Mouse (Mus musculus) retina, postnatal 1 day (tissue): Measurements from ENCODE around the gene Hlcs.
A peak's percentile ranks its signal among the peaks of the same experiment; 100 is the strongest.
"Not testable (repeated sequence)": the region's sequence is repeated elsewhere in the genome, so short reads cannot be mapped to it uniquely, and the experiment has no call there.

Experiments used
- DNase-seq: peaks from one replicate; pipeline ENCODE4 v3.0.0-alpha.2; 2012

Gene Hlcs

DNA sequence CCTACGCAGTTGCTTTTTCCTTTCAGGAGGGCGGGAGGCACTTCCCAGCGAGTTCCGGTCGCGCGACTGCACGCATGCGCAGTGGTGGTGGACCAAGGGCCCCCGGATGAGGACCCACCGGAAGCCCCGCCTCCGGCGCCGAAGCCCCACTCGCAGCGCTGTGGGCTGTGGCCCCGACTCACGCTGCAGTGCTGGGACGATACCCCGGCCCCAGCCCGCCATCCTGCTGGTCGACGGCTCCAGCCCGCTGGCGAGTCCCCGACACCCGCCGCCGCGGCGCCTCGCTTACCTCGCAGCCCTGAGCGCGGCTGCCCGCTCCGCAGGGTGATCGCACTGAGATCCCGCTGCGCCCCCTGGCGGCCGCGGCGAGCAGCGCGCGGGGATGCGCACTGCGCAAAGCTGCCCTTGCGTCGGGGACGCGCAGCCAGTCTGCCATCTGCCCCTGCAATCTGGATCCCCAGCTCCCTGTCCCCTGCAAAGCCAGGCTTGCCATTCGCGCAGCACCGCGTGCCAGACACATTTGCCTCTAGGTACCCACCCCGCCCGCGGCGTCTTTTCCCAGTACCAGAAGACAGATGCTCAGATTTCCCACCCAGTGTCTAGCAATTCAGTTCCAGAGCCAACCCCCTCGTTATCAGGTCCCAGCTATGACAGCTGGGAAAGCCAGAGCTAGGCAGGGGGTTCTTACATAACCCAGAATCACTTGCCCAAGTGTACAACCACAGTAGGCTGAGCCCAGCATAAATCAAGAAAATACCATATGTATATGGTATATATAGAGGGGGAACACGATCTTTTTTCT lies at the start of gene Hlcs:
Hlcs (minus strand) TSS at position 343 of the 802 bp plus-strand sequence.
- peak; percentile 97 for DNase-seq

DNA sequence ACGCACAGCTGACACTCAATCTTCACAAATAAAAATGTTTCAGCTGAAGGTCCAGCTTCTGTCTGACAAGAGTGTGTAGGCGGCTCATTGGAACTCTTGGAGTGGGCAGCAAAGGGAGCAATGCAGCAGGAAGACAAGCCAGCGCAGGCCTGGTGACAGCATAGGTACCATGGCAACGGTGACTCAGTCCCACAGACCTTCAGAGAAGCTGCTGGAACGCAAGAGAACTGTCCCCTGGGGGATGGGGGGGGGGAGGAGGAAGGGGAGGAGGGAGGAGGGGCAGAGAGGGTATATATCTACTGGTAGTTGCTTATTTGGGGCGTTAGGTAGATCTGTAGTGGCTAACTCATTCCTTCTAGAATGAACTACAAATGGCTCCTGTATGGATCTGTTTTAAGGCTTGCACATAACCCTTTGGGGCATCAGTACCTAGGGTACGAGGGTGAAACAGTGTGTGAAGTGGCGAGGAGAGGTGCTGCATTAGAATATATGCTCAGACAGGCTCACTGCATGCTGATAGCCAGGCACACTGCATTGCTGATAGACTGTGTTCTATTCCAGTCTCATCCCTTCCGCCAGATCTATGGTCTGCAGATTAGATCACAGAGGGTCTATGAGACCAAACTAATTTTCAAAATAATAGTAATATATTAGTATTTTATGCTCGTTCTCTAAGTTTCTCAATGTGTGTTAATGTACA lies 49.0 kb upstream of the Hlcs start:
- peak; percentile 72 for DNase-seq

DNA sequence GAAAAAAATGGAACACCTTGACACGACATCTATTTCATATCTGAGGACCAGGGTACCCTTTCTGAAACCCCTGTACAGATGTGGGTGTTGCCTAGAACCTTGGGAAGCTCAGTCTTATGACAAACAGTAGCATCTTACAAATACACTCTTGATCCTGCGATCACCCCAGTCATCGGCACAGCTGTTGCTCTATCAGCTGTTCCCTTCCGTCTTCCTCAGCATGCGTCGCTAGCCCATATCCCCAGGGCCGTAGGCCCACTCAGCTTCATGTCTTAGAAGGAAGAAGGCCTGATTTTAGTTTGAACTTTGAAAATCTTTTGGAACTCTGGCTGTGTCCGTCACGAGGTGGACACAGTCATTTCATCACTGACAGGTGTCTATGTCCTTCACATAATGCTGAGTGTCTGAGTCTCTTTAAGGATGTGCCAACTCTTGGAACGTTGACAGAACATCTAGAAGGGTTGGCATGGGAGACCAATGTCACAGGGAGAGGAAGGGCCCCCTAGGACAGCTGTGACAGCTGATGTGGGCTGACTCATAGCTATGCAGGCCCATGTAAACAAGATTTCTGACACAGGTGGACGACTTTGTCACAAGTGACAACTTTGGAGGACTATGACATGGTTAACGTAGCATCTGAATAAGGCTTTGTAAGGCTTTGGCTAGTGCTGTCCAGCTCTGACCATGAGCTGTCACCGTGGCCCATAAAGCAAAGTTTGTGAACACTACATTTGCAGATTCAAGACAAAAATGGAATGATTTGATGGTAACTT lies 47.4 kb upstream of the Hlcs start:
- no peak for DNase-seq

DNA sequence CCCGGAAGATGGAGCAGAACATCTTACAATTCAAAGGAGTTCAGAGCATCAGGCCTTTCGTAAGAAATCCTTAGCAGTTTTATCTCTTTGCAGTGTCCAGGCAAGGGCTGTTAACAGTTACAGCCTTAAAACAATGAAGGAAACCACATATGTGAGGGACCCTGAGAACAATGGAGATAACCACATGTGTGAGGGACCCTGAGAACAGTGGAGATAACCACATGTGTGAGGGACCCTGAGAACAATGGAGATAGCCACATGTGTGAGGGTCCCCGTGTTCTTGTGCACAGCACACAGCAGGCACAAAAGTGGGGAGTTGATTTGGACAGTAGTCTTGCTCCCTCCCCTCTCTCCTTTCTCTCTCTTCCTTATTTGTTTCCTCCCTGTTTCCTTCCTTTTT lies 44.7 kb upstream of the Hlcs start:
- no peak for DNase-seq

DNA sequence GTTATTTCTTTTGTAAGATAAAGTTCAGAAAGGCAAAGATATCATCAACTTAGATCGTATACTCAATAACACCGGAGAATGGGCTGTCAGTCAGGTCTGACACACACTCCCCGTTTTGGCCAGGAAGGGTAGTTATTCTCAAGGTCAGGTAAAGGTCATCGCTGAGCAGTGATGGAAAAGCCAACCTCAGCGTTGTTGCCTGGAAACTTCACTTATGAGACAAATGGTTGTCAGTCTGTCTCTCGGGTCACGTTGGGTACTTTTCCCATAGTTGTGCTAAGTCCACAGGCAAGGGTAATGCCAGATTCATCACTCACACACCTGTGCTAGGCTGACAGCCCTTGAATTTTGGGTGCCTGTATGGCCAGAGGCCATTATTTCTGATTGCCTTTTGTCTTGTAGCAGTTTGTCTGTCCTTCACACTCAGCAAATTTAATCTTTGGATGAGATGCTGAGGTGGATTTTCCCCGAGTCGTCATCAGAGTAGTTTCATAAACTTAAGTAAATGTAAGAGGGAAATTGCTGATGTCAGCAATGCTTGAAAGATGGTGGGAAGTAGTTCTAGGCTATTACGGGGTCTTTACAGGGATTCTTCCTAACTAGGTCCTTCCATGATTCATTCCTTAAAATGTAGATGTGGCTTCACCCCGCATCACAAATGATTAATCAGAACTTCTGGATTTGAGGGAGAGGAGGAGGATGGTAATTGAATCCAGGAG lies 43.6 kb upstream of the Hlcs start:
- DNase-seq, result no peak

DNA sequence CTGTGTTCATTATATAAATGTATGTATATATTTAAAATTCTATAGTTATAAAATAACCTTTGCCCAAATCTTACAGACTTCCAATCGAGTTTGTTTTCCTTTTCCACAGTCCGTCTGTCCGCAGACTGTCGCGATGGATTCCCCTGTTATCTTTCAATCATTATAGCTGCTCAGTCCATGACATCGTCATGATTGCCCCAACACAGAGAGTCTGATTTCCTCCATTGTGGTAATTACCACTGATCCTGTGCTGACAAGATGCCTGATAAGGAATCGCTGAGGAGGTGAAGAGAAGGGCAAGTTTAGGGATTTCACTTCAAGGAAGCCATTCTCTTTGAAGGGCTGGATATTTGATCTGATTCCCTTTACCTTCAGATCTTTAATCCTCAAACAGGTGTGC lies 42.7 kb upstream of the Hlcs start:
- DNase-seq, result no peak

DNA sequence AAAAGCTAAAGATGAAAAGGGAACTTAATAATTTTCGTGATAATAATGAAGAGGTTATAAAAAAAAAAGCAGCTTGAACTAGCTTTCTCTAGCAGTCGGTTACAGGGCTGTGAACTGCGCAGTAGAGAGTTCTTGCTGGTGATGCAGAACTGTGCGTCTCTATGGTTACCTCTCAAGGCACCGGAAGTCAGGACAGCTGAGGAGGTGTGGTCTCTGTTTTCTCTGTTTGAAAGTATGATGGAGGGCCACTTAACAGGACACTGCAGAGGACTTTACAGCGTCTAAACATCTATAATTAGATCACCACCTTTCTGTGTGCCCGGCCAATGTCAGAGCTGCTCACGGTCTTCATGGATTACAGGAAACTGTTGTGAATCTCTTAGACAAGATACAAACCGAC lies 41.1 kb upstream of the Hlcs start:
- peak; percentile 26 for DNase-seq

DNA sequence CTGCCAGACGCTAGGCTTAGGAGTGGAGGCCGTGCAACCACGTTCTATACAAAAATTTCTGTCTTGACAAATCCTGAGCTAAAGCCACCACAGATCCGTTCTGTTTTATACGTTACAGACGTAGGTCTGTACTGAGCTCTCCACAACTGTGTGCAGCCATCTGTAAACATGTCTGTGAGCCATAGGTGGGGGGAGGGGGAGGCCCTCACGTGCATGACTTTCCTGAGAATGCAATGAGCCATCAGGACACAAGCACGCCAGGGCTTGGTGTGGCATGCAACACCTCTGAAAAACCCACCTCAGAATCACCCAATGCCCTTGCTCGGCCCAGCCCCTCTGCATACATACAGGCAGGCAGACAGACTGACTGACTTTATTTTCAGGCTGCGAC lies 36.9 kb upstream of the Hlcs start:
- no peak for DNase-seq

DNA sequence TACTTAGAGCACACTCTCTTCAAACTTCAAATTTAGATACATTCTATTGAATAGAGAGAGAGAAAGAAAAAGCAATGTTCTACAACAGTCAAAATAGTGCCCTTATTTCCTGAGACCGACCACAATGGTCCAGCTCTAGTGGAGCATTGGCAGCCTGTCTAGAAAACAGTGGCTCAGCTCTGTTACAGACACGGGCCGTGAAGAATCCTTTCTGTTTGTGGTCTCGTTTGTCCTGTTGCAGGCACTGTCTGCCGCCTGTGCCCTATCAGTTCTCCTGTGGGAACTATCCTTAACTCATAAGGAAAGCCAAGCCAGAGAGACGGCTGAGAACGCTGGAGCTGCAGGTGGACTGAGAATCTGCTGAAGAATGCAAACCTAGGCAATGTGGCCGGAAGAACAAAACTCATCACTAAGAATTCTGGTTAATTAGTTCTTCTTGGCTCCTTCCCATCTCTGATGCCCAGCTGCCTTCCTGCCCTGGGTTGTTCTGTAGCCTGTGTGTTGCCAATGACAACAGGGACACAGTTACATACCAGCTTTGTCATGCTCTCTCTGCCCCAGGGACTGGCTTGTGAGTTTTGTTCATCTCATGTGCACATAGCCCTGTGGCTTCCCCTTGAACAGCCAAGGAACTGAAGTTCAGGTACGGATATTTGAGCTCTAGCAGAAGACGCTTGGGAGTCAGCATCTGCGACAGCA lies 36.4 kb upstream of the Hlcs start:
- DNase-seq, result peak; percentile 71

DNA sequence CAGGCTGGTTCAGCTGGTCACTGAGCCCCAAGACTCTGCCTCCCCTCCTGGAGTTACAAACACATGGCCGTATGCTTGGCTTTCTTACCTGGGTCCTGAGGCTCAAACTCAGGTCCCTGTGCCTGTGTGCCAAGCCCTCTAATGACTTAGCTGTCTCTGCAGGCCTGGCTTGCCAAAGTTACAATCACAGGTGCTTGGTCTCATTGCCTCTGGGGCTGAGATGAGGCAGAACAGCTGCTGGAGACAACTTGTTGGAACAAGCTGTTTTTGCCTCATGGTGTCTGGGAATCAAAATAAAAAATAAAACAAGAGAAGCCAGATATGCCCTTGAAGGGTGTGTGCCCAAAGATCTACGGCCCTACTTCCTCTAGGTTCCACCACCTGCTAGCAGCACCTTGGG lies 35.4 kb upstream of the Hlcs start:
- no peak for DNase-seq

DNA sequence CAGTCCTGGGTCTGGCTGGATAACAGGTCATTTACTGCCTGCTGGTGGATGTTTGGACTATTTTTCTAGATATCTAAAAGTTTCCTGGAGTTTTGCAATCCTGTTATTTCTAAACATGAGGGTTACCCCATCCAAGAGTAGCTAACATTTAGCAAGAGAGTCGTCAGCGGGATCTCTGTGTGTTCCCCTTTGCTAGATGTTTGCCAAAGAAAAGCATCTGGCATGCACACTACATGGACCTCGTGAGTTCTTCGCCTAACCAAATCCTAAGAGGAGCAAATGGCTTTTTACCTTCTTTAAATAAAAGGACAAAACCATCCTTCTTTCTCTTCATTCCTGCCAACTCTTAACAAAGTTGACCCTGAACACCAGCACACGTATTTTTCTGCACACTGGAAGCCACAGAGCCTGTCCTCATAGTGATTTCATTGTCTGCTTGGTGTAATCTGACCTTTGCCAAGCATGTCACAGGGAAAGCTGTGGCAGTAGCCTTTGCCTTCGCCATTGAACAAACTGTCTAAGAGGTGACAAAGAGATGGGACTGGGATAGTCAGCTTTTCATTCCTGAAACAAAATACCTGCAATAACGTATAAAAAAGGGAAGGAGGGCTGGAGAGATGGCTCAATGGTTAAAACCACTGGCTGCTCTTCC lies 33.8 kb upstream of the Hlcs start:
- no peak for DNase-seq

DNA sequence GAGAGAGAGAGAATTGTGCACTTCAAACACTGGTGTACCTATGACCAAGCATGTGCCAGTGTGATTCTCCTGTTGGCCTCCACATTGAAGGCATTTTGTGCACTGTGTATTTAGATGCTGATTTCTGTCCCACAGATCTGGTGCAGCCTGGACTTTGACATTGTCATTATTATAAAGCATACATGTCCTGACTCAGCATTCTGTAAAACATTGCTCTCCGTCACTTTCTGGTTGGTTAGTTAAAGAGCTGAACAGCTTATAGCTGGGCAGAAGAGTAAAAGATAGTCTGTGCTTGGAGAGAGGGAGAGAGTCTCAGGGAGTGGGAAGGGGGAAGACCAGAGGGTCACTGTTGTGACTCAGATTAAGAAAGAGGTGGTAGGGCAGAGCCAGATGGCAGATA lies 32.4 kb upstream of the Hlcs start:
- no peak for DNase-seq

DNA sequence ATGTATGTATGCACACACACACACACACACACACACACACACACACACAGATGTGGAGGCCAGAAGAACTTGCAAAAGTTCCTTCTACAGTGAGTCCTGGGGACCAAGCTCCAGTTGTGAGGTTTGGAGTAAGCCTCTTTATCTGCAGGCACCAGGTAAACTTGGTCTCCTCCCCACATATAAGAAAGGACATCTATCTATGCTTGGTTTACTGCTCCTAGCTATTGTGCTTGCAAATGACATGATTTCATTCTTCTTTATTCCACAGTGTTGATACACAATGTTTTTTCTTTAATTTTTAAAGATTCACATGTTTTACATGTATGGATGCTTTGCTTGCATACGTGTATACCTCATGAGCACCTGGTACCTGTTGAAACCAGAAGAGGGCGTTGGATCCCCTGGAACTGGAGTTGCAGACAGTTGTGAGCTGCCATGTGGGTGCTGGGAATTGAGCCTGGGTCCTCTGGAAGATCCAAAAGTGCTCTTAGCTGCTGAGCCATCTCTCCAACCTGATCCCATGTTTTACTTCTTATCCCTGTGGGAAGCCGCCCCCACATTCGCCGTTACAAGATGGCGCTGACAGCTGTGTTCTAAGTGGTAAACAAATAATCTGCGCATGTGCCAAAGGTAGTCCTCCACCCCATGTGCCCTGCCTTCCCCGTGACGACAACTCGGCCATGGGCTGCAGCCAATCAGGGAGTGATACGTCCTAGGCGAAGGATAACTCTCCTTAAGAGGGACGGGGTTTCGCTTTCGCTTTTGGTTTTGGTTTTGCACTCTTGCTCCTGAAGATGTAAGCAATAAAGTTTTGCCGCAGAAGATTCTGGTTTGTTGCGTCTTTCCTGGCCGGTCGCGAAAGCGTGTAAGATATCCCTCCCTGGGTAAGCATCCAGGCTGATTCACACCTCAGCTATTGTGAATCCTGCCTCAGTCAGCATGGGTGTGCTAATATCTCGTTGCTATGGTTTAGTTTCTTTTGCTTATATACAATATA lies 26.1 kb upstream of the Hlcs start:
- not testable (repeated sequence) for DNase-seq

DNA sequence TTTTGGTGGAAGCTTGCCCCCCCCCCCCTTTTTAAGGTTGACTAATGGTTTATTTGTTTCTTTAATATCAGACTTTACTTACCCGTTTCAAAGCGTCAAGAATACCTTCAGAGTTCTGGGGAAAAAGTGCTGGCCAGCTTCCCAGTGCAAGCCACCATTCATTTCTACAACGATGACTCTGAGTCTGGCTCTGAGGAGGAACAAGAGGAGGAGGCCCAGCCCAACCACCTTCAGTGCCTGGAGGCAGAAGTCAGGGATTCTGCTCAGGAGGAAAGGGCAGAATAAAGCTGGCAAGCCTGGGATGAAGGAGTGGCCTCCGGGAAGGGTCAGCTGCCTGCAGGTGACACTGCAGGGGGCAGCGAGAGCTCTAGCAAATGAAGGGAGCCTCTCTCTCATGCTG lies 22.3 kb upstream of the Hlcs start:
- no peak for DNase-seq

DNA sequence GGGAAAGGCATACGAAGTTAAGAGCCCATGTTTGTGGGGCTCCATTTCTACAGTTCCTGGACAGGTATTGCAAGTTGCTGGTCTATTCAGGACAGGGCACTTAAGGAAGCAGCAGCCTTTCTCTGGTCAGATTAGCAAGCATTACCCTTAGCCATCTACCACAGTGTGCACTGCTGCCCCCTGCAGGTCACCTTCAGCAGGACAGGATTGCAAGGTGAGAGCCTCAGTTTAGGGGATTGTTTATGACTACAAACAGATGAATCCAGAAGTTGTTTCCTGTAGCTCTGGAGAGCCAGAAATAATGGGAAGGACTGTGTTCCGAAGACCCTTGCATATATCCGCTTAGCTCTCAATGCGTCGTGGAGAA lies 18.5 kb upstream of the Hlcs start:
- DNase-seq, result peak; percentile 63

DNA sequence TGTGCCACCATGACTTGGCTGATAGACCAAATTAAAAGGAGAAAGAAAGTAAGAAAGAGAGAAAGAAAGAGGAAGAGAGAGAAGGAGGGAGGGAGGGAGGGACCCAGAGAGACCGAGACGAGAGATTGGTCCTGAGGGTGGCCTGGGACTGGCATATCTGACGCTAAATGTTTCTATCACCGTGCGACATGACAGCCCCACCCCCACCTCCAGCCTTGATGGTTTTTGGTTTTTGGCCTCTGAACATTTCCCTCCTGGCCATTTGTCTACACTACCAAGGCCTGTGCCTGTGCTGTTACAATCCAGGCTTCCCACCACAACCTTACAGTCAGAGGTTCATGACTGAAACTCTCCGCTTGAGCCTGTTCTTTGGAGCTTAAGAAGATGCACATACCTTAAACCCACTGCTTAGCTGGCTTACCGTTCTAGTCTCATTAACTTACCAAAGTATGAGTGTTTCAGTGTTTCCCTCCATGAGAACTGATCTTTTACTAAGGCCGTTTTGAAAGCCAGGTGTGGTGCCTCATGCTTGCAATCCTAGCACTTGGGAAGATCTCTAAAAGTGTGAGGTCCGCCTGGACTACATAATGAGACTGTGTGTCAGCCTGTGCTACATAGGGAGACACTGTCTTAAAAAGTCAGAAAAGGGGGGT lies 18.0 kb upstream of the Hlcs start:
- no peak for DNase-seq

DNA sequence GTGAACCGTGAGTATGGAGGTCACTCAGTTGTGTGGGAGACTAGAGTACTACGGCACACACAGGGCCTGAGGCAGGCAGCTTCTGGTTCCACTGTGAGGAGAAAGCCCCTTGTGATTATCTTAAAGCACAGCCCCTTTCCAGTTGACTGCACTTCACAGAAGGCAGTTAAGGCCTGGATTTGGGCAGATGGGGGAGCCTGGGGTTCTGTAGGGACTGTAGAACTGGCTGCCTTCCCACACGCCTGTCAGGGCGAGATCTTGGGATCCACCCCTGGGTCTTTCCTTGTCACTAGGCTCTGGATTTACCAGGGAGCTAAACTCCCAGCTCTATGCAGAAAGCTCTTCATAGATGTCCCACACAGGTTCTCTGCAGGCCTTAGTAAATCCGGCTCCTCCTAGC lies 17.1 kb upstream of the Hlcs start:
- DNase-seq, result peak; percentile 76

DNA sequence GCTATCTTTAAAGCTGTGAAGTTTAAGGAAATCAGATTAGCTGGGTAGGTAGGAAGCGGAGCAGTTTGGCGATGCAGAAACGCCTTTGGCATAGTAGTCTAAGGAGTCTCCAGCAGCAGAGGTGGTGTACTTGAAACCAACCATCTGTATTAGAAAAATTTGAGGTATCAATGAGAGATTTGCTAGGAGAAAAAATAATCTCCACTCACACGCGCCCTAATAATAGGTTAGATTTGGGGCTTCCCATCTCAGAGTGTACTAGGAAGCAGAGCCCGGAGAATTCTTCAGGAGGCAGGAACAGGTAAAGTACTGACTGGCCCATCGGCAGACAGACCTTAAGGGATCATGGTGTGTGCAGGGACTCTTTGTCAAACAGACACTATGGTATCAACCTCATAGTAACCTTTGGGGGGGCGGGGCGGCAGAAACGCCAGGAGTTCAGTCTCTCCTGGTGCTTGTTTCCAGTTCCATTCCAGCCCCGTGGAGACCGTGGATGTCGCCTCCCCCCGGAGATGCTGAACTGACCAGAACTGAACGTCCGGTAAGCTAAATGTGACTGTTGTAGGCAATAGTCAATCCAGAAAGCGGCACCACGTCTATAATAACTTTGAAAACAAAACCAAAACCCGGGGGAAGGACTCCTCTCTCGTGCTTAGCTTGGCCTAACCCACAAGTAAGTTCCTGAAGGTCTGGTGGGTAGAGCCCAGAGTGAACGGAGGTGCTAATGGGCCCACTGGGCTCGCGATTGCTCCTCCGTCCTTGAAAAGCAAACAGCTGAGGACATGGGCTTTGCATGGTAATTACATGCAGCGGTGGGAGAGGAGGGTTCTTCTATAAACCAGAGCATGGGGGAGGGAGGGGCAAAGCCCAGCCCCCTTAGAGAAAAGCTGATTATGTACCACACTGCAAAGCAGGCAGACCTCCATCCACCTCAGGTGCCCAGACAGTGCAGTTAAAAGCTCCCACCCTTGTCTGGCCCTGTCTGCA lies 15.8 kb upstream of the Hlcs start:
- DNase-seq, result peak; percentile 77
